Mouse (Mus musculus): Measurements from ENCODE around the gene 1810013L24Rik.
A peak's percentile ranks its signal among the peaks of the same experiment; 100 is the strongest.

The 1810013L24Rik gene

DNA sequence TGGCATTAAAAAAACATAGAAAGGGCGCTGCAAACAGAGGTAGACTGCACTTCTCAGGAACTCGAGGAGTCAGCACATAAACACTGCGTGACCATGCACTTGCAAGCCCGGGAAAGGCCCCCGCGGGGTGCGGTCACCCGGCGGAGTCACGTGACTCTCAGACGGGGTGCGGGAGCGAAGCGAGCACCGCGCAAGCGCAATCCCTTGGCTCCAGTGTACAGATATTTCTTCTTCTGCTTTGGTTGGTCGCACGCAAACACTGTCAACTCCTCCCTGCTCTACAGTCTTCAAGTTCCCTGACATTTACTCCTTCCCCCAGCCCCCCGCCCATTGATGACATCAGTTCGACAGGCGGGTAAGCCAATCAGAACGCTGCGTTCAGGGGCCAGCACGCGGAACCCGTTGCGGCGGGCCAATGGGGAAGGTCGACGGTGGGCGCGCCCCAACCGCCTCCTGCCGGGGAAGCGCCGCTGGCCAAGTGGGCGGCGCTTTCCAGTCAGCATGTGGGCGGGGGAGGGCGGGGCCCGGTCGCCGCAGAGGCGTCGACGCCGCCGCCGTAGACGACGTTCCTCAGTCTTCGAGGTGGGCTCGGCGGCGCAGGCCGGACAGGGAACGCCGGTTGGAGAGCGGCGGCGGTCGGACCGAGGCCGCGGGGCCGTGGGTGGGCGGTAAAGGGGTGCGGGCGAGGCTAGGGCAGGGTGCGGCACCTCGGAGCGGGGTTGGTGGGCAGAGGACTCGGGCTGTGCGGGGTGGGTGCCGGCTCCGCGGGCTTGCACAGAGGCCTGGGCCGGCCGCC, at the start of gene 1810013L24Rik:
1810013L24Rik (plus strand) TSS at position 537 of the 796 bp plus-strand sequence.
- DNase-seq (ENCODE audit: low spot score) = peak; percentile 98

DNA sequence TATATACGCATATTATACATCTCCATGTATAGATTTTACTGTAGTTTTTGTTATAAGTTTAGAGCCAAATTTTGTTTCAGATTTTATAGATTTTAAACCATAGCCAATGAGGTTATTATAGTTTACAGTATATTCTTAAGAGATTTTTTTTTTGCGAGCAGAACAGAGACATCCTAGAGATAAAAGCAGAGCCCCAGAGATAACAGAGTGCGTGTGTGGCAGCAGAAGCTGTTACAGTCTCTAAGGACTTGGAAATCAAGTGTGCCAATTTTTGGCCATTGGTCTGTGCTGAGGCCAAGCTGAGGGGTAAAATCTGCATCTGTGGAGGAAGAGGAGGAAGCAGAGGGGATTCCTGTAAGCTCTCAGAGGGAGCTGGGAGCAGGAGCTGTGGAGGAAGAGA, 49.7 kb upstream of the 1810013L24Rik start:
- no peak for DNase-seq (ENCODE audit: low spot score)

DNA sequence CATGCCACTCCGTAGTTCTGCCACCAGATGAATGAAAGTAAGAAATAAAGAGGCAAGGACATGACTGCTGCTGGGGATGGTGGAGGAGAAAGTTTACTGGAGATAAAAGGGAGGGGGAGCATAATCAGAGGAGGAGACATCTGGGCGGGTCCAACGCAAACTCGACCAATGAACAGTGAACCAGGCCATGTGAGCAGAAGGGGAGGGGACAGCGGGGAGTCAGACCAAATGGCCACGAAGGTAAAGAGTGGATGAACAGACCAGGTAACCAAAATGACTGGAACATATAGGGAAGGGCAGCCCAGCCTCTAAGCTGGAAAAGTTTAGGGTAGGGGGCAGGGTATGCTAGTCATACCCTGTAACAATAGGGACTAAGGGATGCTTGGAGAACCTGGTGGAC, 48.7 kb upstream of the 1810013L24Rik start:
- no peak for DNase-seq (ENCODE audit: low spot score)

DNA sequence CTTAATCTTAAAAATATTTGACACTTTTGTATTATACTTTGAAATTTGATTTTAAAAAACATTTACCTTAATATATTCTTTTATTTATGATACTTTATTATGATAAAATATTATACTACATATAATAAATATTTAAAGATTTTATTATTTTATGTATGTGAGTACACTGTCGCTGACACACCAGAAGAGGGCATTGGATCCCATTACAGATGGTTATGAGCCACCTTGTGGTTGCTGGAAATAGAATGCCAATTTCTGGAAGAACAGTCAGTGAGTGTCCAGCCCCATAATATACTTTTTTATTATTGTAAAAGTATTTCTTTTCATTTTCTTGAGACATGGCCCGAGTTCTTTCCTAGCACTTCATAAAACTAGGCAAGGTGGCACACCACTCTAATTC, 48.2 kb upstream of the 1810013L24Rik start:
- DNase-seq (ENCODE audit: low spot score) = no peak

DNA sequence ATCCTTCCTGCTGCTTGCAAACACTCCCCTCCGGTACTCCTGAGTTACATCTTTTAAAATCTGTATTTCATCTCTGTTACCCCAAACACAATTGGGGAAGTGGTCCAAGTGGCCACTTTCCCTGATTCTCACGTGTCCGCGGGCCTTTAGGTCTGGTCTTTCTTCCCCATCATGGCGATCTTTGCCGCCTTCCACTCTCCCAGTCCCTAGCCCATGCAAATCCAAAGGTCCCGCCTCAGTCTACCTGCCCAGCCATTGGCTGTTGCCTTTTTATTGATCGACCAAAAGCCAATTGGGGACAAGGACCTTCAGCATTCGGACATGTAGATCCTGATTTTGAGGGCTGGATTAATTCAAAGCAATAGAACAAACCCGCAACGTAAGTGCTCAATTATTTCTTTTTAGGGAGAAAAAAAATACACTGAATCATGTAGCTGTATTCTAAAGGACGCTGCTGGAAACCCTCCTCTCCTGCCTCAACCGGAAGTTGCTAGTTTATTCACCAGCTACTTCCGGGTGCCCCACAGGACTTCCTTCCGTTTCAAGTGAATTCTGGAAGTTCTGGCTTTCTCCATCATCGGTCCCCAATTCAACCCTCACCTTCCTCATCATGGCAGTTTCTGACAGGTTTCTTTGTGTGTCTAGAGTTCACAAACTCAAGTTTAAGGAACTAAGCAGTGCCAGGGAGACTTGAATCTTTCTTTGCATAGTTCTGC, 46.5 kb upstream of the 1810013L24Rik start:
- no peak for DNase-seq (ENCODE audit: low spot score)

DNA sequence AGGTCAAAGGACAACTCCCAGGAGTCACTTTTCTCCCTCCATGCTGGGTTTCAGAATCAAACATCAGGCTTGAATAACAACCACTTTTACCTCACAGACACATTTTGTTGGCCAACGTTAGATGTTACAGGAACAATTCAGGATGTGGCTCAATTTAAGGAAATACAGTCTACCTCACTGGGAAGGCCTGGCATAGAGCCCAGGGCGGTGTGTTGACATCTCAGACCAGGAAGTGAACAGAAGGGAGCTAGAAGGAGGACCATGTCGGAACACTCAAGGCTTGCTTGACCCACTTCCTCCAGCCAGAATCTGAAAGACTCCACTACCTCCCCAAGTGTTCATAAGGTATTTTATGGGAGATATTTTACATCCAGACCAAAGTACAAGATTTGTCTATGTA, 45.1 kb upstream of the 1810013L24Rik start:
- DNase-seq (ENCODE audit: low spot score) = no peak

DNA sequence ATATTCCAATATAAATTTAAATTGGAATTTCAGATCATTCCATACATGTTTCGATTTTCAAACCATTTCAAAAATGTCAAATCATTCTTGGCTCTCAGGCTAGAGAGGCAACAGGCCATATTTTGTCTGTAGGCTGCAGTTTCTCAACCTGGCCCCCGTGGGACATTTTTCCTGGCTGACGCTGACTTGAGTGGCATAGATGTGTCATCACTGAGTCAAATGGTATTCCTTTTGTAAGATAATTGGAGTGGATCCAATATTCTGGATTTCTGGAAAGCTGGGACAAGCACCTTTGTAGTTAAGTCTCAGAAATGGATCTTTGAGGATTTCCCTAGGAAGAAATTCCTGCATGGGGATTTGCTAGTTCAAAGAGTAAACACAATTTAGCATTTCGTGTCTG, 39.0 kb upstream of the 1810013L24Rik start:
- DNase-seq (ENCODE audit: low spot score) = no peak

DNA sequence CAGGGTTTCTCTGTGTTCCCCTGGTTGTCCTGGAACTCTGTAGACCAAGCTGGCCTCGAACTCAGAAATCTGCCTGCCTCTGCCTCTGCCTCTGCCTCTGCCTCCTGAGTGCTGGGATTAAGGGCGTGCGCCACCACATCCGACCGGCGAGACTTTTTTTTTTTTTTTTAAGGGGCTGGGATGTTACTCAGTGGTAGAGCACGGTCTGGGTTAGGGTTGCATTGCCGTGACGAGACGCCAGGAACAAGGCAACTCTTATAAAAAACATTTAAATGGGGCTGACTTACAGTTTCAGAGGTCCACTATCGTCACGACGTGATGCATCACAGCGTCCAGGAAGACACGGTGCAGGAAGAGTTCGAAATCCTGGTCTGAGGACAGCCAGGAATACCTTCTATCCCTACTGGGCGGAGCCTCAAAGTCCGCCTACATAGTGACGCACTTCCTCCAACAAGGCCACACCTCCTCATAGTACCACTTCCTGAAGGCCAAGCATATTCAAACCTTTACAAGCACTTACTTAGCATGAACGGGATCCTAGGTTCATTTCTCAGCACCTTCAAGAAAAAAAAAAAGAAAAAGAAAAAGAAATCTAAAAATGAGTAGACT, 37.8 kb upstream of the 1810013L24Rik start, which contains the start of gene Usp7:
Usp7 (minus strand) TSS at position 360 of the 609 bp plus-strand sequence.
- no peak for DNase-seq (ENCODE audit: low spot score)

DNA sequence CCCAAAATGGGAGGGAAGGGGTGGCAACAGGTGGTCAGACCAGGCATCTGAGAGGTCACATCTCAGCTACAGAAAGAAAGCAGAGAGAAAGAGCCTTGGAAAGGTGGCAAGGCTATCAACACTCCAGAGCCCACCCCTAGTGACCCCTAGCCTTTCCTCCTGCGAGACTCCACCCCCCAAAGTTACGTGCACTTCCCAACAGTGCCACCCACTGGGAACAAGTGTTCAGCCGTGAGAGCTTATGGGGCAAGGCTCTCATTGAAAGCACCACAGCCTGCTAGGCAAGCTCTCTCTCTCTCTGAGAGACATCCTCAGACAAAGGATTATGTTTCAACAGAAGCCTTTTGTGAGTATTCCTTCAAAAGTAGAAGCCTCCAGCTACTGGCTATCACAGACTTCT, 34.9 kb upstream of the 1810013L24Rik start:
- DNase-seq (ENCODE audit: low spot score) = no peak

DNA sequence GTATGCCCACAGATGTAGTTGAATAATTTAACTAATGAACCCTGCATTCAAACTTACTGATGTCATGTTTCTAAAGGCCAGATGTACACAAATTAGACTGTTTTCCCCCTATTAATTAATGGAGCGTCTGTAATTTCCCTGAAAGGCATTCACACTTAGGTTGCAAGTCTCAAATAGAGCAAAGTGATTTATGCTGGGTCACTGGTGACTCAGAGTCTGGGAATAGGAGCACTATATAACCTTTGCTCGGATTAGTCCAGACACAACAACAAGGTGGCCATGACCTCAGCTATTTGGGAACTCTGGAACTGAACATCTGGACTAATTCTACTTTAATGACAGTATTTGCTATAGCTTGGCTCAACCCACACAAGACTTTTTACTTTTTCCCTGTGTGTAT, 34.0 kb upstream of the 1810013L24Rik start:
- DNase-seq (ENCODE audit: low spot score) = no peak

DNA sequence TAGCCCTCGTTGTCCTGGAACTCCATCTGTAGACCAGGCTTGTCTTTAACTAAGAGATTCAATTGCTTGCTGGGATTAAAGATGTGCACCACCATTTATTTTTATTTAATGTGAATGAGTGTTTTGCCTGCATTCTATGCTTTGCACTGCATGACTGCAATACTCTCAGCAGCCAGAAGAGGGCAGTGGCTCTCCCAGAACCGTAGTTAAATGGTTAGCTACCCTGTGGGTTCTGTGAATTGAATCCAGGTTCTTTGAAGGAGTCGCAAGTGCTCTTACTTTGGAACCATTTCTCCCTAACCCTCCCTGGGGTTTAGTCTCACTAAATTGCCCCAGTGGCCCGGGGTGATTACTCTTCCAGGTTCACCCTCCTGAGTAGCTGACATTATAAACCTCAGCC, 23.2 kb upstream of the 1810013L24Rik start:
- DNase-seq (ENCODE audit: low spot score) = peak; percentile 65

DNA sequence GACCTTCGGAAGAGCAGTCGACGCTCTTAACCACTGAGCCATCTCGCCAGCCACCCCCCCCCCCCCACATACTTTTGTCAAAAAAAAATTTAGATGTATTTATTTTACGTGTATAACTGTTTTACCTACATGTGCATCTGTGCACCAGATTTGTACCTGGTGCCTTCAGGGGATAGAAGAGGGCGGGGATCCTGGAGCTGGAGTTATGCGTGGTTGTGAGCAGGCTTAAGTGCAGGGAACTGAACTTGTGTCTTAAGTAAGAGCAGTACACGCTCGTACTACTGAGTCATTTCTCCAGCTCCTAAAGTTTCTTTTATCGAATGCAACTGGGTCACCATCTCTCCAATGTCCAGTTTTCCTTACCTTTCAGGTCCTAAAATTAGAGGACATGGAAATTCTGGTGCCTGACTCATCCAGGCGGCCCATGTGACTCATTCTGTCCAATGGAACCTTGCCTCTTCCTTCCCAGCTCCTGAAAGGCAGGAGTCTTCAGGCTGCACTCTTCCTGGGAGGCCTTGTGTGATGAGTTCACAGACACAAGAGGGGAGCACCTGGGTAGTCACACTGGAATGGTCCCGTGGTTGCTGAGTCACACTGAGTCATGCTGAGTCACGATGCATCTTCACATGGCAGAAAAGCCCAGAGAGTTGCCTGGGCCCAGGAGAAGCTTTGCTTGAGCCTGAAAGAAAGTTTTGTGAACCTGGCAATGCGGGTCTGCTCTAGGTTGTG, 19.3 kb upstream of the 1810013L24Rik start:
- peak; percentile 91 for DNase-seq (ENCODE audit: low spot score)

DNA sequence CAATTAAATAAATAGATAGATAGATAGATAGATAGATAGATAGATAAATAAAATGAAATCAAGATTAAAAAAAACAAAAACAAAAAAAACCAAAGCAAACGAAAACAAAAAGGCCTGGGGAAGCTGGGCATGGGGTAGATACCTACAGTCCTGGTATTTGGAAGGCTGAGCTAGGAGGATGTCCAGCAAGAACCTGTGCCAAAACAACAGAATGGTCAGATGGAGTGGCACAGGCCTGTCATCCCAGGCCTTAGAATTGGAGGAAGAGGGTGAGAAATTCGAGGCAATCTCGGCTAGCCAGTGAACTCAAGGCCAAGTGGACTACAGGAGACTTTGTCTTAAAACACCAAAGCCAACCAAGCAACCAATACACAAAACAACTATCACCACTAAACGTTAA, 12.0 kb upstream of the 1810013L24Rik start:
- no peak for DNase-seq (ENCODE audit: low spot score)

DNA sequence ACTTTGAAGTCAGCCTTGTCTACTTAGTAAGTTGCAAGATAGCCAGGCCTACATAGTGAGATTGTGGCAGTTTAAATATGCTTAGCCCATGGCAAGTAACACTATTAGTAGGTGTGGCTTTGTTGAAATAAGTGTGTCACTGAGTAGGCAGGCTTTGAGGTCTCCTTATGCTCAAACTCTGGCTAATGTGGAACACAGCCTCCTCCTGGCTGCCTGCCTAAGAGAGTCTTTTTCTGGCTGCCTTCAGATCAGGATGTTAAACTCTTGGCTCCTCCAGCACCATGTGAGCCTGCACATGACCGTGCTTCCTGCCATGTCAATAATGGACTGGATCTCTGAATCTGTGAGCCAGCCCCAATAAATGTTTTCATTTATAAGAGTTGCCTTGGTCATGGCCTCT, 8.5 kb upstream of the 1810013L24Rik start:
- no peak for DNase-seq (ENCODE audit: low spot score)

DNA sequence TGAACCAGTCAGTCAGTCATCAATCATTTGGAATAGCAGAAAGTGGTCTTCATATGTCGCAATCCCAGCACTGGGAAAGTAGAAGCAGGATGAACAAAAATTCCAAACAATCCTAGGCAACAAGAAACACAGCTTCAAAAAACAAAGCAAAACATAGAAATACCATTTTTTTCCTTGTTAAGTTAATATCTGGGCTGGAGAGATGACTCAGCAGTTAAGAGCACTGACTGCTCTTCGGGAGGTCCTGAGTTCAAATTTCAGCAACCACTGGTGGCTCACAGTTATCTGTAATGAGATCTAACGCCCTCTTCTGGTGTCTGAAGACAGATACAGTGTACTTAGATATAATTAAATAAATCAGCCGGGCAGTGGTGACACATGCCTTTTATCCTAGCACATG, 7.3 kb upstream of the 1810013L24Rik start:
- DNase-seq (ENCODE audit: low spot score) = no peak

DNA sequence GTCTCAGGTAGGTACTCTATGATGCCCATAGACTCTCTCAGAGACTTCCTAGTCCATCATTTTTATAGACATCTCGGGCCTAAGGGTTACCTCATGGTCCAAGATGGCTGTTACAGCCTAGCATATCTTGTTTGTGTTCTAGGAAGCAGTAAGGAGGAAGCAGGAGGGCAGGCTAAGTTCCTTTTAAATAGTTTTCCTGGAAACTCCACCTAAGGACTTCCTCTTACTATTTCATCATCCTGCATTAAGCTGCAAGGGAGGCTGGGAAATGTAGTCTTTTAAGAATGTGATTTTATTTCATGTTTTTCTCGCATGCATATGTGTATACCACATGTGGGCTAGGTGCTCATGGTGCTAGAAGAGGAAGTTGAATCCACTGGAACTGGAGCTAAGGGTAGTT, 6.2 kb upstream of the 1810013L24Rik start:
- peak; percentile 79 for DNase-seq (ENCODE audit: low spot score)

DNA sequence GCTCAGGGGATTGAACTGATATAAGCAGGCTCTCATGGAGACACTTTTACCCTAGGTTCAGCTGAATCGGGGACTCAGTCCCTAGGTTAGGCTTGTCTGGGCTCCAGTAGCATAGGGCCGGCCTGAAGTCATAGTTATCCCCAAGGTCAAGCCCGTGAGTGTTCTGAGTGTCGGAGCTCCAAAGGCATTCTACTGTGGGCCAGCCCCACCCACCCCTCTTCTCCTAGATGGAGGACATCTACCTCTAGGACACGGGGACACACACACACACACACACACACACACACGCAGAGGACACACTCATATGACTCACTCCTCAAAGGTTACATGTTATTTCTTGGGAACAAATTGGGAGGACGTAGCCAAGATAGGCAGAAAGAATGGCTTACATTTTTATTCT, 2.5 kb upstream of the 1810013L24Rik start:
- no peak for DNase-seq (ENCODE audit: low spot score)

DNA sequence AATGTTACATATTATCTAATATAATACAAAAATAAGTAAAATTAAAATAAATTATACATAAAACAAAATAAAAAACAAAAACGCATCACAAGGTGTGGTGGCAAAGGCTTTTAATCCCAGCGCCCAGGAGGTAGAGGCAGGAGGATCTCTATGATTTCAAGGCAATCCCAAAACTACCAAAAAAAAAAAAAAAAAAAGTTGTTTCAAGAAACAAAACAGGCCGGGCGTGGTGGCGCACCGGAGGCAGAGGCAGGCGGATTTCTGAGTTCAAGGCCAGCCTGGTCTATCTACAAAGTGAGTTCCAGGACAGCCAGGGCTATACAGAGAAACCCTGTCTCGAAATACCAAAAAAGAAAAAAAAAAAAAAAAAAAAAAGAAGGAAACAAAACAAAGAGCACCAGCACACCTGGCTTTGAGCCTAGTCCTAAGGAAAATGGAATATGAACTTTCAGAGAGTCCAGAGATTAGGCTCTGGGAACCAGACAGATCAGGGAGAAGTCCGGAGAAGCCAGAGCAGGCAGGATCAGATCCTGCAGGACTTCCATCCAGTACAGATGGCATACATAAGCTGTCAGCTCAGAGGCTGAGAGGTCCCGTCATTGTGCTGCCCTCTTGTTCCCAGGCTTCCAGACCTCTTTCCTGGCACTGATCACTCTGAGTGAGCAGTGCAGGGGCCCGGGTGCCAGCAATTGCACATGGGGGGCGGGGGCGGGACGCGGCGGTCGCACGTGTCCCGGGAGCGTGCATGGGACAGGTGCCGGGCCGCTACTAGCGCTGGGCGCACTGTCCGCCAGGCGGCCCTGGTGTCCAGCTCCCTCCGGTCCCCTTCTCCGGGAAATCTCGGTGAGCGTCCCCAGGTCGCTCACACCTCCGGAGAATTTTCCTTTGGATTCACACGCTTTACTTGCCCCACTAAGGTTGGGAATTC, 1.0 kb upstream of the 1810013L24Rik start:
- DNase-seq (ENCODE audit: low spot score) = no peak

DNA sequence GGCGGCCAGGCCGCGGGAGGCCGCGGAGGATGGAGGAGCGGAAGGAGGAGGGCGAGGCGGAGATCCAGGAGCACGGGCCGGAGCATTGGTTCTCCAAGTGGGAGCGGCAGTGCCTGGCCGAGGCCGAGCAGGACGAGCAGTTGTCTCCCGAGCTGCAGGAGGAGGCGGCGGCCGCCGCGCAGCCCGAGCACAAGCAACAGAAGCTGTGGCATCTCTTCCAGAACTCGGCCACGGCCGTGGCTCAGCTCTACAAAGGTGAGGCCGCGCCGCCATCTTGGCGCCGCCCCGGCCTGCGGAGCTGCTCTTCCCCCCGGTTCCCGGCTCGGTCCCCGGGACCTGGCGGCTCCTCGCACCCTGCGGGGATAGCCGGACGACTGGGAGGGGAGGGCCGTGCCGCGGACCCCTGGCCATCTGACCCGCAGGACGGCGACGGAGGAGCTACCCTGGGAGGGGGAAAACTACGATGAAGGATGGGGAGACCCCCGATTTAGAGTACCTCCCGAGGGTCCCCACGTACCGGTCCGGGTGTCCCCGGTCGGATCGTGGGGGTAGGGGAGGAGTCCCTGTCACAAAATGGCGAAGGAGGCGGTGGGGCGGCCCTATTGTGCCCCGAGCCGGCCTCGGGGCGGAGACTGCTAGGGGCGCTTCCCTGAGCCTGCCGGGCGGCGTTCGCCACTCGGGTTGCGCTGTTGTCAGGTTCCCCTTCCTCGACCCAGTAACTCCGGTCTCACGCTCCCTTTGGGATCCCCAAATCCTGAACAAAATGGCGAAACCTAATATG, 721 bp downstream of the 1810013L24Rik start:
- peak; percentile 64 for DNase-seq (ENCODE audit: low spot score)

DNA sequence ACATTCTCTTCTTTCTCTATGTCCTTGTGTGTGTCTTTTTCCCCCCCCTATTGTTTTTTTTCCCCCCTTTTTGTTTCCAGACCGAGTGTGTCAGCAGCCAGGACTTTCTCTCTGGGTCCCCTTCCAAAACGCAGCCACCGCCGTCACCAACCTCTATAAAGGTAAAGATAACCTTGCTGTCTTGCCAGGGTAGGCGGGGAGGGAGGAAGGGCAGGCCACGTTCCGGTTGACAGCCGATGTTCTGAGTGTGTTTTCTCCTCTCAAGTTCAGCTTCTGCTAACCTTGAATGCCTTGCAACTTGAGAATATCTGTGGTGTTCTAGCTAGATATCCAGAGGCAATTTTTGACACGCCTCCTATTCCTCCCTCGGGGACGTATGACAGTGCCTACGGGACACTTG, 1.3 kb downstream of the 1810013L24Rik start:
- peak; percentile 24 for DNase-seq (ENCODE audit: low spot score)

All from c-Kit-positive CD71-positive TER-119-positive erythroid progenitor cells, embryonic 14.5 days (primary cell).